Mouse (Mus musculus) liver, embryonic 15.5 days (tissue): Measurements from ENCODE around the gene Qprt. TPM values are rescaled to one million over a fixed set of nuclear protein-coding genes. Genes with fewer than 3 reads are reported as not detected.
A peak's percentile ranks its signal among the peaks of the same experiment; 100 is the strongest.

Experiments
- ATAC-seq: fragments of 200-750 bp; cut with Nextera tagmentation; 2 replicates; pipeline ENCODE4 v1.8.0; 2017; ENCODE audit warnings: moderate number of reproducible peaks, mild to moderate bottlenecking, moderate library complexity; ENCODE audit not compliant: insufficient read depth
- H3K27ac ChIP-seq: fragments of 300-500 bp; sonication (generic); replicated peaks from 2 replicates; pipeline ENCODE4 v1.5.1; 2015; ENCODE audit warnings: mild to moderate bottlenecking, inconsistent platforms
- H3K27me3 ChIP-seq: fragments of 300-500 bp; sonication (generic); 2 replicates; pipeline ENCODE4 v1.6.1; 2015; ENCODE audit warnings: mild to moderate bottlenecking, inconsistent platforms
- H3K36me3 ChIP-seq: fragments of 300-500 bp; sonication (generic); replicated peaks from 2 replicates; pipeline ENCODE4 v1.6.1; 2015; ENCODE audit warnings: moderate library complexity, mild to moderate bottlenecking, inconsistent platforms
- H3K4me1 ChIP-seq: fragments of 300-500 bp; sonication (generic); replicated peaks from 2 replicates; pipeline ENCODE4 v1.6.1; 2015; ENCODE audit warnings: inconsistent platforms
- H3K4me2 ChIP-seq: fragments of 300-500 bp; sonication (generic); 2 replicates; pipeline ENCODE4 v1.6.1; 2015; ENCODE audit warnings: moderate library complexity, mild to moderate bottlenecking, inconsistent platforms
- H3K4me3 ChIP-seq: fragments of 300-500 bp; sonication (generic); replicated peaks from 2 replicates; pipeline ENCODE4 v1.5.1; 2015; ENCODE audit warnings: mild to moderate bottlenecking, inconsistent platforms
- H3K9ac ChIP-seq: fragments of 300-500 bp; sonication (generic); 2 replicates; pipeline ENCODE4 v1.6.1; 2015; ENCODE audit warnings: moderate library complexity, mild to moderate bottlenecking, inconsistent platforms
- H3K9me3 ChIP-seq: fragments of 300-500 bp; sonication (generic); replicated peaks from 2 replicates; pipeline ENCODE4 v1.6.1; 2016; ENCODE audit warnings: inconsistent platforms
- WGBS: fragments of 180-500 bp; shearing (Covaris S2); methylation state at CpG from one replicate; pipeline ENCODE4 v1.1.7; 2015; ENCODE audit warnings: mixed read lengths; ENCODE audit not compliant: insufficient replicate concordance; 5-methylcytosine and 5-hydroxymethylcytosine counted together
- polyA plus RNA-seq: library from polyadenylated mRNA; unstranded; fragments of >200 nt; fragmentation: Nextera tagmentation; extraction: Ambion mirVana; gene quantifications from 2 replicates; pipeline ENCODE4 v1.2.1, GENCODE M21; 2015

Qprt gene
- 65.5 and 76.7 TPM in 2 replicates for polyA plus RNA-seq

GRCm38 (mm10) chr7:127121911-127122270 is at the start of gene Qprt:
Qprt (minus strand) TSS chr7:127122226.
- Histone ChIP-seq H3K27me3 (no peaks in the 10 kb centered on the region), H3K27ac (peak within 1 kb of the TSS; percentile 80), H3K4me2 (peak within 1 kb of the TSS; percentile 40), H3K4me1 (peaks cover 30% of the 10 kb centered on the region), H3K4me3 (peak within 1 kb of the TSS; percentile 51), H3K36me3 (0 out of 2 replicates have a peak, but pooled peaks cover 4% of the 10 kb centered on the region), H3K9ac (peak within 1 kb of the TSS; percentile 18; the same call in 1 of the 2 replicates), H3K9me3 (0 out of 2 replicates have a peak, but pooled peaks cover 3% of the 10 kb centered on the region)
- peak; percentile 68 for ATAC-seq
- 49% methylated on average over 7 of the region's 7 CpGs for WGBS

DNA sequence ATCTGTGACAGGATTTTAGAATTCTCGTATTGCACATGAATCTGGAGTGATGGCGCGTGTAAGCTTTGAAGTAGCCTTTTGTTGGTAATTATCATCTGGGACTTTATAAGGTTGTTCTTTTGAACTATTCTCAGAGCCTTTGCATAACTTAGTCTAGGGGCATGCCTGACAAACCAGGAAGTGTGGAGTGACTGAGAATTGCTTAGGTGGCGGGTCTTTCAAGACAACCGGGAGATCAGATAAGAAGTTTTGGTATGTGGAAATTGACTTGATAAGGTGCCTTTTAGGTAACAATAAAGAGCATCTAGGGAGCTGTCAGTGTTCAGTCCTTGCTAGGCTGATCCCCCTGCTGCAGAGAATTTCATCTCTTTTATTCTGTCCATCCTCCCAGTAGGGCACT is 44.5 kb upstream of the Qprt start:
- no peak overlapping the region for H3K4me2 ChIP-seq
- H3K27me3 ChIP-seq: no peaks in the 10 kb centered on the region
- no peak overlapping the region for H3K4me3 ChIP-seq
- H3K9ac ChIP-seq: no peak overlapping the region
- no peak overlapping the region for H3K27ac ChIP-seq
- 56% methylated on average over 5 of the region's 5 CpGs for WGBS
- H3K9me3 ChIP-seq: no peaks in the 10 kb centered on the region
- H3K36me3 ChIP-seq: no peaks in the 10 kb centered on the region
- H3K4me1 ChIP-seq: peaks cover 15% of the 10 kb centered on the region; the same call in 1 of the 2 replicates
- ATAC-seq: no peak

- Histone ChIP-seq H3K36me3 (no peaks in the 10 kb centered on the region), H3K27ac (no peak overlapping the region), H3K4me1 (peaks cover 15% of the 10 kb centered on the region; the same call in 1 of the 2 replicates), H3K4me3 (no peak overlapping the region), H3K9me3 (no peaks in the 10 kb centered on the region), H3K4me2 (no peak overlapping the region), H3K9ac (no peak overlapping the region), H3K27me3 (no peaks in the 10 kb centered on the region)
- 61% methylated on average over 12 of the region's 12 CpGs for WGBS
- no peak for ATAC-seq
These were observed 43.8 kb upstream of the Qprt start for GRCm38 (mm10) chr7:127165607-127166493.

DNA sequence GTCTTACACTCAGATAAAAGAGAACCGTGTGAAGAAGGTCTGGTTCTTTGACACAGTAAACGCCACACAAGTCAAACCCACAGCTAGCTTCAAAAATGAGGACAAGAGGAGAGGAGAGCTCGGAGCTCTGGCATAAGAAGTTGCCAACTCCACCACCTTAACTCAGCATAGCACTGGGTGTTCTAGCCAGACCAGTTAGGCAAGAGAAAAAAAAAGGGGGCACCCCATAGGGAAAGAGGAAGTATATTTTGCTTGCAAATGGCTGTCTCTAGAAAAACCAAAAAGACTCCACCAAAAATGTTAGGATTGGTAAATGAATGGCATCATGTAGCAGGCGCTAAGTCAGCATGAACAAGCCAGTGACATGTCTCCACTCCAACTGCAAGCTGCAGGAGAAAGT is 42.0 kb upstream of the Qprt start:
- no peaks in the 10 kb centered on the region for H3K9me3 ChIP-seq
- H3K27ac ChIP-seq: no peak overlapping the region
- no peak for ATAC-seq
- peaks cover 15% of the 10 kb centered on the region; the same call in 1 of the 2 replicates for H3K4me1 ChIP-seq
- no peak overlapping the region for H3K9ac ChIP-seq
- H3K4me2 ChIP-seq: no peak overlapping the region
- H3K36me3 ChIP-seq: no peaks in the 10 kb centered on the region
- WGBS: 68% methylated on average over 4 of the region's 4 CpGs
- no peak overlapping the region for H3K4me3 ChIP-seq
- no peaks in the 10 kb centered on the region for H3K27me3 ChIP-seq

DNA sequence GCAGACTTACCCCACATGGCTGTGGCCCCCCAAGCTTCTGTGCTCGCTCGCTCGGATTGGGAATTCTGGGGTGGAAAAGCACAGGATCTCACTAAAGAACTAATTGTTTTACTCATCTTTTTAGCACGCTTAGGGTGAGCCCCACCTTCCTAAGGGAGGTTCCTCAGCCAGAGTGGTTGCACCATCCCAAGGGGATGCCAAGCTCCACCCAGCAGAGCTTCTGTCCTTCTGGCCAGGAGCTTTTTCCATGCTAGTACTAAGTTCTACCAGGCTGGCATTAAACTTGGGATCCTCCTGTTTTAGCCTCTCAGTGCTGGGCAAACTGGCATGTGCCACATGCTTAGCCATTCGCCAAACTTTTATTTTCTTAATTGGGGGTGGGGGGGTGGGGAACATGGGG is 40.5 kb upstream of the Qprt start:
- Histone ChIP-seq H3K4me3 (no peak overlapping the region), H3K9ac (no peak overlapping the region), H3K4me1 (peaks cover 19% of the 10 kb centered on the region; the same call in 1 of the 2 replicates), H3K4me2 (no peak overlapping the region), H3K27ac (no peak overlapping the region), H3K36me3 (no peaks in the 10 kb centered on the region), H3K9me3 (no peaks in the 10 kb centered on the region), H3K27me3 (no peaks in the 10 kb centered on the region)
- ATAC-seq: no peak
- 82% methylated on average over 5 of the region's 5 CpGs for WGBS

GRCm38 (mm10) chr7:127157548-127157947 is 35.5 kb upstream of the Qprt start:
- no peak for ATAC-seq
- H3K27ac ChIP-seq: no peak overlapping the region
- H3K36me3 ChIP-seq: no peaks in the 10 kb centered on the region
- H3K4me3 ChIP-seq: no peak overlapping the region
- no peaks in the 10 kb centered on the region for H3K27me3 ChIP-seq
- H3K4me2 ChIP-seq: no peak overlapping the region
- H3K4me1 ChIP-seq: peaks cover 13% of the 10 kb centered on the region; the same call in 1 of the 2 replicates
- WGBS: 34% methylated on average over 4 of the region's 4 CpGs
- no peaks in the 10 kb centered on the region for H3K9me3 ChIP-seq
- H3K9ac ChIP-seq: no peak overlapping the region

DNA sequence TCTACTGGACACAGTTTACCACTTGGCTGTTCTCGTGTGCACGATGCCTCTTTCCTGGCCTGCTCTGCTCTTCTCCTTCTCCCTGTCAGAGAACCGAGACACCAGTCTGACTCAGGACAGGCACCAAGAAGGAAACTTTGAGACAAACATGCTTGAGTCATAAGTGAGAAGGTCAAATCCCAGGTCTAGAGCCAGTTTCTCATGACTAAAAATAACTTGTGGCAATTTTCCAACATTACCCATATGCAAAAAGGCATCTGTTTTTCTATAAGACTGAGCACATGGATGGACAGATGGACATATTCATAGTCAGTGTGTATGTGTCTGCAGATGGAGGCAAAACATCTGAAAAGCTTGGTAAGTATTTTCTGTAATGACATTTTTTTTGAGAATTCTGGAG is 31.5 kb upstream of the Qprt start:
- H3K4me2 ChIP-seq: no peak overlapping the region
- H3K4me3 ChIP-seq: no peak overlapping the region
- no peaks in the 10 kb centered on the region for H3K9me3 ChIP-seq
- no peak overlapping the region for H3K9ac ChIP-seq
- no peak overlapping the region for H3K27ac ChIP-seq
- H3K36me3 ChIP-seq: no peaks in the 10 kb centered on the region
- no peak for ATAC-seq
- peaks cover 14% of the 10 kb centered on the region; the same call in 1 of the 2 replicates for H3K4me1 ChIP-seq
- whole genome bisulfite sequencing: 26% methylated on average over 3 of the region's 3 CpGs
- no peaks in the 10 kb centered on the region for H3K27me3 ChIP-seq

- Histone ChIP-seq H3K4me3 (no peak overlapping the region), H3K4me1 (peaks cover 14% of the 10 kb centered on the region; the same call in 1 of the 2 replicates), H3K9ac (no peak overlapping the region), H3K9me3 (no peaks in the 10 kb centered on the region), H3K4me2 (no peak overlapping the region), H3K27ac (no peak overlapping the region), H3K36me3 (no peaks in the 10 kb centered on the region), H3K27me3 (no peaks in the 10 kb centered on the region)
- WGBS: 79% methylated on average over 6 of the region's 6 CpGs
- no peak for ATAC-seq
These were observed 30.4 kb upstream of the Qprt start for GRCm38 (mm10) chr7:127152464-127152863.

DNA sequence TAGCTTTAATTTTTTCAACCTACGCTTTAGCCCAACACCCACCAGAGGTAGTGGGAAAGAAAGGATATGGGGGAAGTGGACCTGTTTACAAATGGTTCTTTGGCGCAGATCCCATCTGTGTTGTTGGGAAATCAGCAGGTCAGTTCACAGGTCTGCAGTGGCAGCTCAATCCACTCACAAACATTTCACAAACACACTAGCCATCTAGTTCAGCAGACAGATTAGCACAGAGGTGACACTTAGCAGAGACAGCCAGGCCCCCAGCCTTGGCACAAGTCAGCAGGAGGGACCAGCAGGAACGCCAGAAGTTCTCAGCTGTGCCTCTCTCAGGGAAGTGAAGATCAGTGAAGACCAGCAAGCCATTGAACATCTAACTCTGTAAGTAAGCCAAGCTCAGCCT is 25.9 kb upstream of the Qprt start:
- Histone ChIP-seq H3K27me3 (no peaks in the 10 kb centered on the region), H3K4me1 (peaks cover 39% of the 10 kb centered on the region), H3K9ac (no peak overlapping the region), H3K4me3 (no peak overlapping the region), H3K4me2 (no peak overlapping the region), H3K27ac (peak overlapping the region; percentile 61), H3K9me3 (no peaks in the 10 kb centered on the region), H3K36me3 (no peaks in the 10 kb centered on the region)
- 75% methylated on average over 3 of the region's 3 CpGs for WGBS
- ATAC-seq: peak; percentile 51

DNA sequence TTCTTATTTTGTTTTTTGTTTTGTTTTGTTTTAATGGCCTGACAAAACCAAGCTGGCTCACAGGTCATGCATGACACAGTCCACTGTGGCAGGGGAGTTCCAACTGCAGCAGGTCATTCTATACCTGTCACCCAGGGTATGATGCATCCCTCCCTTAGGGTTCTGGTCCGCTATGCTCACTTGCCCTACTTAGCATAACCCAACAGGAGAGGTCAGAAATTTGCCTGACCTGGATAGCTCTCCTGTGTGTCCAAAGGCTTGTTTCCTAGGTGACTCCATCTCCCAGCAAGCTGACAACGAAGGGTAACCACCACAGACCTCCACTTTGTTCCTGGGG is 24.2 kb upstream of the Qprt start:
- Histone ChIP-seq H3K36me3 (no peaks in the 10 kb centered on the region), H3K27ac (no peak overlapping the region), H3K27me3 (no peaks in the 10 kb centered on the region), H3K9ac (no peak overlapping the region), H3K4me1 (peaks cover 55% of the 10 kb centered on the region), H3K9me3 (no peaks in the 10 kb centered on the region), H3K4me3 (no peak overlapping the region), H3K4me2 (no peak overlapping the region)
- WGBS: 65% methylated on average over 2 of the region's 2 CpGs
- ATAC-seq: no peak

- Histone ChIP-seq H3K4me1 (peaks cover 61% of the 10 kb centered on the region), H3K4me2 (no peak overlapping the region), H3K9me3 (no peaks in the 10 kb centered on the region), H3K4me3 (no peak overlapping the region), H3K9ac (no peak overlapping the region), H3K27ac (no peak overlapping the region), H3K36me3 (no peaks in the 10 kb centered on the region), H3K27me3 (no peaks in the 10 kb centered on the region)
- WGBS: 30% methylated on average over 9 of the region's 9 CpGs
- no peak for ATAC-seq
These were observed 23.6 kb upstream of the Qprt start for GRCm38 (mm10) chr7:127145387-127146266.
